Mouse (Mus musculus) G1E-ER4 (cell line): ENCODE measurements around the gene Ifi206. TPM values are rescaled to one million over a fixed set of nuclear protein-coding genes. Genes with fewer than 3 reads are reported as not detected.
"Not testable (repeated sequence)": the region's sequence is repeated elsewhere in the genome, so short reads cannot be mapped to it uniquely, and the experiment has no call there.

ENCODE experiments used
- GATA1 ChIP-seq: IDR thresholded peaks from one replicate; pipeline ENCODE4 v1.8.0; 2012; ENCODE audit warnings: low read length, inconsistent platforms
- polyA plus RNA-seq: library from polyadenylated mRNA; stranded (reverse); fragments of >175 nt; gene quantifications from 2 replicates; pipeline ENCODE4 v1.2.3, GENCODE M21; 2012

The Ifi206 gene
- polyA plus RNA-seq: not detected in 2 replicates

DNA sequence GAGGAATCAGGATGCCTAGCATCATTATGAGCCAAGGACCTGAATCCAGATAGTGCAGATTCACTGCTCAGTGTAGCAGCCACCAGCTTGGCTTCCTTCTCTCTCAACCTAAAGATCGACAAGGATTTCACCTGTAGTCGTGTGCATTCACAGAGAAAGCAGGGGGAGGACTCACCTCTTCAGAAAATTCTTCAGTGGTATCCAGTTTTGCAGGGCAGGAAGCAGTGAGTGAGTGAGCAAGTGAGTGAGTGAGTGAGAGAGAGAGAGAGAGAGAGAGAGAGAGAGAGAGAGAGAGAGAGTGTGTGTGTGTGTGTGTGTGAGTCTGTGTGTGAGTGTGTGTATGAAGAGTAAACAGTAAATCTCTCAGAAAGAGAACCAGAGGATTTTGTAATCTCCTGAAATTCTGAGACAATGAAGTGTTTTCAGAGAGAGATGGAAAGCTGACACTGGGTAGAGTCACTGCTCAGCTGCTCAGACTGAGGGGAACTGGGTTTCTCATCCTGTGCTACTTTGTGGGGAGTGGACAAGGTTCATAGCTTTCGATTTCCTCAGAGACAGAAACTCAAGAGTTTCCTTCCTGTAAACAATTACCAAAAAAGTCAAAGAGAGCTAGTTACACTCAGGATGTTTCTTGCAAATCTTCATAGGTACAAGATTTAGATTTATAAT lies at the start of gene Ifi206:
Gene Ifi206 (minus strand): TSS at position 230 of the 669 bp plus-strand sequence.
- TF ChIP-seq GATA1: not testable (repeated sequence)

DNA sequence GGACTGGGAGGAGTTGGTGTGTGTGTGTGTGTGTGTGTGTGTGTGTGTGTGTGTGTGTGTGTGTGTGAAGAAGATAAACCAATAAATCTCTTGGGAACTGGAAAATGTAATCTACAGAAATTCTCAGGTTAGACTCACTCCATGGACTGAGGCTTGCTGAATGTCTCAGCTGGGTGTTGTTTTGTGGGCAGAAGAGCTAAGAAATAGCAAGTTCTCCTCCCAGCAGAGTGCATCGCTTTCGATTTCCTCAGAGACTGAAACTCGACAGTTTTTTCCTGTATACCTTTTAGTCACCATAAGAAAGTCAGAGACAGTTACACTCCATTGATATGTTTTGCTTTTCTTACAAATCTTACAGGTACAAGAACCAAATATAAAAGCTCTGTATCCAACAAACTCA lies 45.0 kb upstream of the Ifi206 start, which contains the start of gene Ifi214:
Gene Ifi214 (minus strand): TSS at position 167 of the 400 bp plus-strand sequence.
- TF ChIP-seq GATA1: not testable (repeated sequence)

DNA sequence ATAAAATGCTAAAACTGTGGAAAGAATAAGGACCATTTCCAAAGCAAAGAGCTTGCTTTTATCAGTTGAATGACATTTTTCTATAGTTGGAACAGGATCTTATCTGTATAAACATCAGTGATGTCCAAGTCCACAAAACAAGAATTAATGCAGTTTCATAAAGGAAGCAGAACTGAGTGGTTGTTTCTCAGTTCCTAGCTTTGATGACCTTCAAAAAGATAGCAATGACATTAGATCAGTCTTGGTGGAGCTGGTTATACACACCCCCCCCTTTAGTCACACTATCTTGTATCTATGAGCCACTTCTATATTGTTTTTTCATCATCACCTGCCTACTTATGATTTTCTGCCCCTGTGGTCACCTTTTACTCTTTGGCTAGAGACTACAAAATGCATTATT lies 30.6 kb upstream of the Ifi206 start:
- TF ChIP-seq GATA1: no peak

DNA sequence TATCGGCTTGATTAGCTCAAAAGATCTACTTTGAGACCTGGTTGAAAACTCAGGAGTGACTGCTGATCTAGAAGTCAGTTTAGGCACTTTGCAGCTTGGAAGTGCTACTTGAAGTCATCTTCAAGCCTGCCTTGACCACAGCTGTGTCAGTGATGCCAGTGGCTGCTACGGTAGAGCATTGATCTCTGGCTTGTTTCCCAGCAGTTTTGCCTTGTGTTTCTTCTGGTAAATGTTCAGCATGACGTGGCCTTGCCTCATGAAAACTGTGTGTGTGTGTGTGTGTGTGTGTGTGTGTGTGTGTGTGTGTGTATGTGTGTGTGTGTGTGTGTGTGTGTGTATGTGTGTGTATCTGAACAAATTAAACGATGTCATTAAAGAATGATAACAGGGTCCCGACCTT lies 34.1 kb downstream of the Ifi206 start:
- no peak for TF ChIP-seq GATA1

DNA sequence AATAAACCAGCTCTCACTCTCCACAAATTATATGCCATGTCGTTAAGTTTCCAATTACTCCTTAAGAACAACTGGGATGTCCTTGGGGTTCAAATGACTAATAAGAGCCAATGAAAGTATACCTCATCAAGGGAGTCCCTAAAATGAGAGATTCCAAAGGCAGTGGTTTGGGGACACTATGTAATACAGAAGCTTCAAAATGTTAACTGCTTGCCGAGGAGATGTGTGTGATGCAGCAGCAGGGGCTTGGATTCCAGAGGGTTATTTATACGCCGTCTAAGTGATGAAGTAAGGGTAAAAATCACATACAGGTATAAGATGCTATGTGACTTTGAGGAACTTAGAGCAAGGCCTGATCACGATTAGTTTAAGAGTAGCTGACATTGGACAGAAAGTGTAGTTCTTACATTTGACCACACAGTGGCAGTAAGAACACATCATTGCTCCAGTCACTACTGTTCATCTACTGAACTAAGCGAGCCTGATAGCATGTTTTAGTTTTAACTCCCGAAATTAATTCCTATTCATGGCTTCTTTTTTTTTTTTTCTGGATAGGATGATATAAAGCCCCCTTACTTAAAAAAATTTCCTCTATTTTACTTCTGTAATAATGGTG lies 34.6 kb downstream of the Ifi206 start:
- no peak for TF ChIP-seq GATA1

DNA sequence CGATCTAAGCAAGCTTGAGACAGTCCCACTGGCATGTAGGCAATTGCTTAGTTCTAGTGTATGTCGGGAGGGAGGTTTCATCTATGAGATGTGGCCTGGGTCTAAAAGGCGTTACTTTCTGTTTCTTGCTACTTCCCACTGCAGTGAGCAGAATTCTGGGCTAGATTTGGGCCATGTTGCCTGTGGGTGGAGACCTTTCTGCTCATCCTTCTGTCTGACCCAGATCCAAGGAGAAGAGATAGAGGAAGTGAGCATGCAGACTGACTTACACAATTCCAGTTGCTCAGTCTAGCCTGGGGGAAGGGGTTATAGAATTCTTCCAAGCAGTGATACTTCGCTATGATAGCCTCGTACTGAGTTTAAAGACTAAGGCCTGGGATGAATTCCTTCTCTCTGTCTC lies 39.2 kb downstream of the Ifi206 start:
- TF ChIP-seq GATA1: no peak

DNA sequence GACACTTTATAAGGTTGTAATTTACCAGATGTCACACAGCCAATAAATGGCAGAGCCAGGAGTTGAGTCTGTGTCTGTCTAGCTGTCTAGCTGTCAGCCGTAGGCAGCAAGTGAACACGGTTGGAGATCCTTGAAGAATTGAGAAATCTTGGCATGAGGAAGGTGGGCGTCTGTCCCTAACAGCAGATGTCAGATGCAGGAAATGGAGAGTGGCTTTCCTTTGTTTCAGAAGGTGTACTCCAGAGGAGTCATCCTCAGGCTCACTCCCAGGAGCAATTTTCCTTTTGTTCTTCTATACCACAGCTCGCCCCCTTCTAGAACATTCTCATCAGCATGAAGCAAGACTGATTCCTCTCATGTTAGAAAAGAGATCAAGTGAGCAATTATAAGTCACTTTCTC lies 40.2 kb downstream of the Ifi206 start:
- TF ChIP-seq GATA1: no peak

DNA sequence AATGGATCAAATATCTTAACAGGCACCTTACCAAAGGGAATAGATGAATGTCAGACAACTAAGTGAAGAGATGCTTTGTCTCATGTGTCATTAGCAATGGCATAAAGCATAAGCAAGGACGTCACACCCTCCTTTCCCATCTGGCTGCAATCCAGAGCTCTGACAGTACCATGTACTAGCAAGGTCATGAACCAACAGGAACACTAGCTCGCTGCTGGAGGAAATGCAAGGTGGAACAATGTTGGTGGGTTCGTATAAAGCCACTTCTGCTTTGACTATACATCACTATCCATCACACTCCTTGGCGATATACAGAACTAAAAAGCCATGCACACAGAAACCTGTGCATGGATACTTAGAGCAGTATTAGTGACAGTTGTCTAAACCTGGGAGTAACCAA lies 43.8 kb downstream of the Ifi206 start:
- no peak for TF ChIP-seq GATA1

DNA sequence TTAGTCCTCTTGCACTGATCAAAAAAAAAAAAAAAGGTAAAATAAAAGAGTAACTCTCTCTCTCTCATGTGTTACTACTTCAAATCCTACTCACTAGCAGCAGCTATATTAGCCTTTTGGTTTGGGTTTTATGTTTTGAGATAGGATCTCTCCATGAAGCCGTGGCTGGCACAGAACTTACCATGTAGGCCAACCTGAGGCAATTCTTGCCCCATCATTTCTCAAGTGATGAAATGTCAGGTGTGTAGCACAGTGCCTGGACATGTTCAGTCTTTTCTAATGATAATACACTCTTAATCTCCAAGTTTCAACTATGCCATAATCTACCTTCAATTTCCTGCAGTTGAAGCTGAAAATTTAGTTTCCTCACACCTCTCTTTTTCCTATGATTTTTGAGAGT lies 47.8 kb downstream of the Ifi206 start:
- TF ChIP-seq GATA1: no peak

DNA sequence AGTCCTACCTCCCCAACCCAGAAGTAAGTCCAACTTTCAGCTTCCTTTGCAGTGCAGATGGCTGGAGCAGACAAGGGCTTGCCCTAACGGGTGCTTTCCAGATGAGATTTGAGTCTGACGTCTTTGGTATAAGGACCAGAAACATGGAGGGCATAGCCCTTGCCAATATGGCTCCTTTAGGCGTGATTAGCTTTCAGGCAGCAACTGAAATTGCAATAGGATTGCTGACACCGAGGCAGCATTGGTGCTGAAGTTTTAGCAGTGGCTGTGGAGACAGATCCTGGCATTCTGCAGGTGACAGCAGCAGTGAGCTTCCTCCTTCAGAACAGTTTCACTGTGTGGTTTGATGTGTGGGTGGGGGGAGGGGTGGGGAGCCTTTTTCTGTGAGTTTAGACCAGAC lies 49.6 kb downstream of the Ifi206 start:
- TF ChIP-seq GATA1: no peak

DNA sequence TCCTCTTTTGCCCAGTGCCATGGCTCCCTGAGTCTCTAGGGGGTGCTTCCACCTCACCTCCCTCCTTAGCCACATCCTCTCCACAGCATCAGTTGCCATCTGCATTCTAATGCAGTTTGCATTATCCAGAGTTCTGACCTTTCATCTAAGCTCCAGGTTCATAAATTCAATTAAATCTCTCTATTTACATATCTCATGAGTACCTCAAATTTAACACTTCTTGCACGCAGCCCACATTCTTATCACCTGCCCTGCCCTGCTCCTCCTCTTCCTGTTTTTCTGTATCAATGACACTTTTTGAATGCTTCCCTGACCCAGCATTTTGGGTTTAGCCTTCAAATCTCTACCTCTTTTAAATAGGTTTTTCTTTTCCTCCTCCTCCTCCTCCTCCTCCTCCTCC lies 50.2 kb downstream of the Ifi206 start:
- no peak for TF ChIP-seq GATA1

DNA sequence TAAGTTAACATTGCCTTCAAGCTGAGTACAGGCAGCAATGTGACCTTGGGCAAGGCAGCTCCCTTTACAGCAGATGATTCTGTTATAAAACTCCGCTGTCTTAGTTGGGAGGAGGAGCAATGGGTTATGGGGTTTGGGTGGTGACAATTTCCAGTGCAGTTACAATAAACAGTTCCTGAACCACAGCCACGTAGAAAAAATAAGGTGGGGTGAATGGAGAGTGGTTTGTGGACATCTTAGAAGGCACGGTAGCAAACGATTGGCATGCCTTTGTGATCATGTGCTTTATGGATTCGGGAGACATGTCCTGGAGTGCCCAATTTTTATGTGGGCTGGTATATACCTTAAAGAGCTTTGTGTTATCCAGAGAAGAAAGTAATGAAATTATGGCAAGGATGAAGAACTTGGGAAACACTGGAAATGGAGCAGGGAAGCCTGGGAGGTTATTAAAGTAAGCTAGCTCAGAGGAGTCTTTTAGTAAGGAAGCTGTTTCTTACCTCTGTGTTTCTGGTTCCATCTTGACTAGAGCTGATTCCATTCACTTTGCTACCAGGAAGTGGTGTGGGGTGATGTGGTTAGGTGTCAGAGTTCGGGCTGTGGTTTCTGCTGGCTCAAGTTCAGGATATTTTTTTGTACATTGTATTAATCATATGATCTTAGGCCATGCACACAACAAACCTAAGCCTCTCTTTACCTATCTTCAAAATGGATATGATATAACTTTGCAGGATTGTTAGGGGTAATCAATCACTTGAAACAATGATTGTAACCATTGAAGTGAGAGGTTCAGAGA lies 53.5 kb downstream of the Ifi206 start:
- no peak for TF ChIP-seq GATA1

DNA sequence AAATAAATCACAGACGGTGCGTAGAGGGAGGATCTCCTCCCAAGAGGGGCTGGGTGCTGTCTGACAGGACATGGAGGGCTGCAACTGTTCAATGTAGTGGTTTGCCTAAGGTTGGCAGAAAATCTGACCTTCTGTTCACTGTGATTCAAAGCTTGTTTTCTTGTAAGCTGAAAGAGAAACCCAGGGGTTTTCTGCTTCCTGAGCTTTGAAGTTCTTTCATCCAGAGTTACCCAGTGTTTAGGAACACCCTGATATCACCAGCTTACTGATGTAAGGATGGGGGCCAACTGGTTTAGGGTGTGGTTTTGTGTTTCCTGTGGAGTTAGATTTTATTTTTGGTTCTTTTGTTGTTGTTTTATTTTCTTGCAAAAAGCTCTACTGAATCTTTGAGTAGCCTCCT lies 58.4 kb downstream of the Ifi206 start:
- TF ChIP-seq GATA1: no peak

DNA sequence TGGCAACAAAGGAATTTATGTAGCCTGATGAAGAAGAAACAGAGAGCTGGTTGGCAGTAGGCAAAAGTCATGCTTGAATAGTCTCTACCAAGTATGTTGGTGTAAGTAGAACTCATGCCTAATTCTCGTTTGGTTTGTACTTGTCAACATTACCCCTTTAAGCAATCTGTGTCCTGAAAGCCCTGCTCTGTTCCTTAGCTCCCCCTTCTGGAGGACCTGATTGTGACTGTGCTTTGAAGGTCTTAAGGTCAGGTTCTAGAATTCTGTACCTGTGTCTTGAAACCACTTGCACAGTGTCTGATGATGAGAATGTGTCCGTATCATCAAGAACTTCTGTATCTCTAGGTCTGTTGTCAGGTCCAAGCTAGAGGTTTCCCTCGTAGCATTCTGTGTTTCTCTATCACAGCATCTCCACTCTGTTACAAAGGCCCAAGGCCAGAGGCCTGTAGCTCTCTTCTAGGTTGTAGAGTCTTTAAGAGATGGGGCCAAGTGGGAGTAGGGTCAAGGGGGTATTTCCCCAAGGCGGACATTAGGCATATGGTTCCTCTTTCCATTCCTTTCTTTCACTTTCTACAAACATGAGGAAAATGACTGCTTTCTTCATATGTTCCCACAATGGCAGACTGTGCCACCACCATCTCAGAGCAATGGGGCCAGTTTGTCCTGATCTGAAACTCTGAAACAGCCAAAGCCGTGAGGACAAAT lies 60.7 kb downstream of the Ifi206 start:
- TF ChIP-seq GATA1: no peak

DNA sequence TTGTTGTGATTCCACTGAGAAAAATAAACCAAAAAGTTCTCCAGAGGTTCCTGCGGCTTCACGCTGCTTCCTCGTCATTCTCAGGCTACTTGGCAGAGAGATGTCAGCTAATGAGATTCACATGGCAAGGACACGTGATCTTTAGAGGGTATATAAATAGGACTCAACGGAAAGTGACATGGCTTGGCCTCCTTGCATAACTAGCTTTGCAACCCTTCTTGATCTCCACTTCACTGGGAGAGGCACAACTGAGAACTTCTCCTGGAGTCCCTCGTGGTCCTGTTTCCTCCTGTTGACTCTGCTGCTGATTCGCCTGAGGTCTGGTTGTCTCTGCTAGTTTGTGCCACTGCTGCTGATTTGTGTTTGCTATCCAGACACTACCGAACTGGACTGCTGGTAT lies 63.5 kb downstream of the Ifi206 start:
- TF ChIP-seq GATA1: no peak

DNA sequence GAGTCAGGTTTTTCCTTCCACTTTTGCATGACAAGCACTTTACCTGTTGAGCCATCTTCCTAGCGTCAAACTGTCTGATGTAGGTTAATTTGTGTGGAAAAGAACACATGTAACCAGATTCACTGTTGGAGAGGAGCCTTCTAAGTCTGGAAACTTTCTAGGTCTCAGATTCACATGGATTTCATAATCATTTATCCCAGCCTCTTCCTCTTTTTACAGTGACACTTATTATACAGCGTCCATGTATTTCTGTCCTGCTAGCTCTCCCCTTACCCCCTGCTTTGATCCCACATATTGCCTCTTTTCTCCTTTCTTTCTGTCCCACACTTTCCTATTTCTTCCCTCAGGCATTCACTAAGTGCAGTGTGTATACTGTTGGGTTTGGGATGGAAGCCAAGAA lies 64.5 kb downstream of the Ifi206 start:
- TF ChIP-seq GATA1: no peak

DNA sequence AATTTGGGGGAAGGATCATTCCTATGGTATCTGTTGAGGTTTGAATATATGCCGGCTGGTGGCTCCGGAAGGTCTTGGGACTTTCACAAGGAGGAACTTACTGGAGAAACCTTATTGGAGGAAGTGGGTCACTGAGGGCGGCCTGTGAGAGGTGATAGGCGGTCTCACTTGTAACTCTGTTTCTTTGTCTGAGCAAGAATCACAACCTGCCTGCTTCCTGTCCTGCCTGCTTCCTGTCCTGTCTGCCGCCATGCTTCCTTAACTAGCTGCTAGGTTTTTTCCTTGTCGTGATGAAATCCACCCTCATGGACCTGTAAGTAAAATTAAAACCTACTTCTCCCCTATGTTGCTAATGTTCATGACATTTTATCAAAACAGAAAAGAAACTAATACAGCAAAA lies 70.5 kb downstream of the Ifi206 start:
- TF ChIP-seq GATA1: no peak
